Mouse (Mus musculus): ENCODE results near the gene Gcnt7. TPM values are rescaled to one million over a fixed set of nuclear protein-coding genes. Genes with fewer than 3 reads are reported as not detected.

Gcnt7 gene
- polyA plus RNA-seq, 1 experiment from 2014 or later, result 1.9 TPM

- no peak overlapping the region for H3K9ac ChIP-seq (replicated peaks)
- ATAC-seq (ENCODE audit: insufficient number of reproducible peaks, insufficient read depth, low FRiP score, low TSS enrichment, low read depth), result no peak
- 72% methylated on average over 7 of the region's 7 CpGs for WGBS
- H3K9me3 ChIP-seq, result no peaks in the 10 kb centered on the region
- H3K27ac ChIP-seq, result no peak overlapping the region
- peaks cover 10% of the 10 kb centered on the region for H3K4me1 ChIP-seq (replicated peaks)
- H3K4me2 ChIP-seq, result no peak overlapping the region
- H3K36me3 ChIP-seq, result no peaks in the 10 kb centered on the region
- no peak overlapping the region for H3K4me3 ChIP-seq (replicated peaks)
- H3K27me3 ChIP-seq, result peaks cover 7% of the 10 kb centered on the region; the same call in 1 of the 2 replicates
Observed at GRCm38 (mm10) chr2:172480296-172480695, 21.9 kb upstream of the Gcnt7 start.

- 5% methylated on average over 2 of the region's 2 CpGs for WGBS
- Histone ChIP-seq H3K4me2 (no peak overlapping the region), H3K4me1 (replicated peaks) (peaks cover 5% of the 10 kb centered on the region), H3K9me3 (no peaks in the 10 kb centered on the region), H3K4me3 (replicated peaks) (no peak overlapping the region), H3K9ac (replicated peaks) (no peak overlapping the region), H3K27me3 (peaks cover 7% of the 10 kb centered on the region; the same call in 1 of the 2 replicates), H3K27ac (no peak overlapping the region), H3K36me3 (no peaks in the 10 kb centered on the region)
- ATAC-seq (ENCODE audit: insufficient number of reproducible peaks, insufficient read depth, low FRiP score, low TSS enrichment, low read depth), result no peak
Observed at GRCm38 (mm10) chr2:172477860-172478259, 19.5 kb upstream of the Gcnt7 start.

GRCm38 (mm10) chr2:172477350-172477749 is 19.0 kb upstream of the Gcnt7 start:
- WGBS, result 51% methylated on average over 3 of the region's 3 CpGs
- H3K27me3 ChIP-seq, result peaks cover 7% of the 10 kb centered on the region; the same call in 1 of the 2 replicates
- H3K27ac ChIP-seq, result no peak overlapping the region
- peaks cover 5% of the 10 kb centered on the region for H3K4me1 ChIP-seq (replicated peaks)
- H3K9ac ChIP-seq (replicated peaks), result no peak overlapping the region
- H3K4me2 ChIP-seq, result no peak overlapping the region
- no peak for ATAC-seq (ENCODE audit: insufficient number of reproducible peaks, insufficient read depth, low FRiP score, low TSS enrichment, low read depth)
- no peak overlapping the region for H3K4me3 ChIP-seq (replicated peaks)
- H3K9me3 ChIP-seq, result no peaks in the 10 kb centered on the region
- H3K36me3 ChIP-seq, result no peaks in the 10 kb centered on the region

GRCm38 (mm10) chr2:172476707-172477260 is 18.4 kb upstream of the Gcnt7 start:
- WGBS, result 28% methylated on average over 10 of the region's 10 CpGs
- Histone ChIP-seq H3K4me1 (replicated peaks) (peaks cover 5% of the 10 kb centered on the region), H3K27me3 (peaks cover 7% of the 10 kb centered on the region; the same call in 1 of the 2 replicates), H3K4me3 (replicated peaks) (no peak overlapping the region), H3K27ac (no peak overlapping the region), H3K9ac (replicated peaks) (no peak overlapping the region), H3K4me2 (no peak overlapping the region), H3K36me3 (no peaks in the 10 kb centered on the region), H3K9me3 (no peaks in the 10 kb centered on the region)
- no peak for ATAC-seq (ENCODE audit: insufficient number of reproducible peaks, insufficient read depth, low FRiP score, low TSS enrichment, low read depth)

GRCm38 (mm10) chr2:172474970-172475369 is 16.6 kb upstream of the Gcnt7 start:
- Histone ChIP-seq H3K9me3 (no peaks in the 10 kb centered on the region), H3K36me3 (peaks cover 5% of the 10 kb centered on the region; the same call in 1 of the 2 replicates), H3K27ac (no peak overlapping the region), H3K4me3 (replicated peaks) (no peak overlapping the region), H3K4me1 (replicated peaks) (peaks cover 5% of the 10 kb centered on the region), H3K27me3 (peaks cover 7% of the 10 kb centered on the region; the same call in 1 of the 2 replicates), H3K9ac (replicated peaks) (no peak overlapping the region), H3K4me2 (no peak overlapping the region)
- ATAC-seq (ENCODE audit: insufficient number of reproducible peaks, insufficient read depth, low FRiP score, low TSS enrichment, low read depth), result no peak
- 33% methylated on average over 6 of the region's 6 CpGs for WGBS

- Histone ChIP-seq H3K9ac (replicated peaks) (no peak overlapping the region), H3K27ac (peak overlapping the region; percentile 5; the same call in 1 of the 2 replicates), H3K4me2 (no peak overlapping the region), H3K4me3 (replicated peaks) (no peak overlapping the region), H3K4me1 (replicated peaks) (peaks cover 5% of the 10 kb centered on the region), H3K36me3 (peaks cover 19% of the 10 kb centered on the region), H3K9me3 (no peaks in the 10 kb centered on the region), H3K27me3 (peaks cover 7% of the 10 kb centered on the region; the same call in 1 of the 2 replicates)
- no peak for ATAC-seq (ENCODE audit: insufficient number of reproducible peaks, insufficient read depth, low FRiP score, low TSS enrichment, low read depth)
- WGBS, result 56% methylated on average over 8 of the region's 8 CpGs
Observed at GRCm38 (mm10) chr2:172473591-172473990, 15.2 kb upstream of the Gcnt7 start.

- 88% methylated on average over 11 of the region's 11 CpGs for WGBS
- Histone ChIP-seq H3K4me1 (replicated peaks) (peaks cover 5% of the 10 kb centered on the region), H3K4me3 (replicated peaks) (no peak within 1 kb of the TSS), H3K27me3 (peaks cover 7% of the 10 kb centered on the region; the same call in 1 of the 2 replicates), H3K9me3 (no peaks in the 10 kb centered on the region), H3K9ac (replicated peaks) (no peak within 1 kb of the TSS), H3K36me3 (peaks cover 31% of the 10 kb centered on the region), H3K27ac (peak within 1 kb of the TSS; percentile 0; the same call in 1 of the 2 replicates), H3K4me2 (no peak within 1 kb of the TSS)
- no peak for ATAC-seq (ENCODE audit: insufficient number of reproducible peaks, insufficient read depth, low FRiP score, low TSS enrichment, low read depth)
Observed at GRCm38 (mm10) chr2:172472318-172472717, 13.9 kb upstream of the Gcnt7 start, which contains the start of gene Fam209. Fam209 (plus strand) TSS chr2:172472520.

- Histone ChIP-seq H3K9ac (replicated peaks) (no peak overlapping the region), H3K4me2 (no peak overlapping the region), H3K9me3 (no peaks in the 10 kb centered on the region), H3K4me3 (replicated peaks) (no peak overlapping the region), H3K4me1 (replicated peaks) (peaks cover 5% of the 10 kb centered on the region), H3K27ac (no peak overlapping the region), H3K27me3 (no peaks in the 10 kb centered on the region), H3K36me3 (peaks cover 71% of the 10 kb centered on the region)
- ATAC-seq (ENCODE audit: insufficient number of reproducible peaks, insufficient read depth, low FRiP score, low TSS enrichment, low read depth), result no peak
- WGBS, result 95% methylated on average over 11 of the region's 11 CpGs
Observed at GRCm38 (mm10) chr2:172468346-172468819, 10.0 kb upstream of the Gcnt7 start.

- WGBS, result 93% methylated on average over 5 of the region's 5 CpGs
Observed at GRCm38 (mm10) chr2:172467206-172467605, 8.8 kb upstream of the Gcnt7 start.

GRCm38 (mm10) chr2:172466427-172467132 is 8.2 kb upstream of the Gcnt7 start:
- Histone ChIP-seq H3K4me1 (replicated peaks) (no peaks in the 10 kb centered on the region), H3K9me3 (no peaks in the 10 kb centered on the region), H3K9ac (replicated peaks) (no peak overlapping the region), H3K4me3 (replicated peaks) (no peak overlapping the region), H3K4me2 (no peak overlapping the region), H3K27ac (no peak overlapping the region), H3K27me3 (no peaks in the 10 kb centered on the region), H3K36me3 (peaks cover 87% of the 10 kb centered on the region)
- ATAC-seq (ENCODE audit: insufficient number of reproducible peaks, insufficient read depth, low FRiP score, low TSS enrichment, low read depth), result no peak
- WGBS, result 90% methylated on average over 11 of the region's 11 CpGs

More at GRCm38 (mm10) chr2:172467206-172467605, 8.8 kb upstream of the Gcnt7 start:
- no peaks in the 10 kb centered on the region for H3K4me1 ChIP-seq (replicated peaks)
- no peak overlapping the region for H3K27ac ChIP-seq
- H3K9me3 ChIP-seq, result no peaks in the 10 kb centered on the region
- peaks cover 82% of the 10 kb centered on the region for H3K36me3 ChIP-seq
- H3K9ac ChIP-seq (replicated peaks), result no peak overlapping the region
- H3K4me3 ChIP-seq (replicated peaks), result no peak overlapping the region
- H3K27me3 ChIP-seq, result no peaks in the 10 kb centered on the region
- ATAC-seq (ENCODE audit: insufficient number of reproducible peaks, insufficient read depth, low FRiP score, low TSS enrichment, low read depth), result no peak
- H3K4me2 ChIP-seq, result no peak overlapping the region

- no peak for ATAC-seq (ENCODE audit: insufficient number of reproducible peaks, insufficient read depth, low FRiP score, low TSS enrichment, low read depth)
- Histone ChIP-seq H3K27ac (no peak overlapping the region), H3K27me3 (no peaks in the 10 kb centered on the region), H3K9ac (replicated peaks) (no peak overlapping the region), H3K36me3 (peaks cover 81% of the 10 kb centered on the region), H3K4me2 (no peak overlapping the region), H3K9me3 (no peaks in the 10 kb centered on the region), H3K4me3 (replicated peaks) (no peak overlapping the region), H3K4me1 (replicated peaks) (no peaks in the 10 kb centered on the region)
- 93% methylated on average over 4 of the region's 4 CpGs for WGBS
Observed at GRCm38 (mm10) chr2:172462813-172463212, 4.4 kb upstream of the Gcnt7 start.
